20 mouse cellular contexts compared by ENCODE assay signal in the genomic region with DNA sequence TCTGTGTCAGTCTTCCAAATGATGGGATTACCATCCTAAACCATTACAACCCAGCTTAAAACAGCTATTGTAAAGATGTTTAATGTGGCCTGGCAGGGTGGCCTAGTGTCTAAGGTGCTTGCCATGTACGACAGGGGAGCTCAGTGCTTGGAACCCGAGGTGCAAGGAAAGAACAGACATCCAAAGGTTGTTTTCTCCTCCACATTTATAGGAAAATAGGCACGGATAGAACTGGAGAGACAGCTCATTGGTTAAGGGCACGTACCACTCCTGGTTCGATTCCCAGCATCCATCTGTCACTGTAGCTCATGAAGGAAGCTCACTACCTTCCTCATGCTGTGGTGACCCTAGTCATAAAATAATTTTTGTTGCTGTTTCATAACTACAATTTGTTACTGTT. TPM values are rescaled to one million over a fixed set of nuclear protein-coding genes. Genes with fewer than 3 reads are reported as not detected.
A peak's percentile ranks its signal among the peaks of the same experiment; 100 is the strongest.
DNase-seq lines count a peak whose midpoint lies in the region; TF ChIP-seq lines count a peak whose summit lies in the region.
"Had no signal": no experiment of that assay in that cellular context is flagged by ENCODE, and none has a peak within 500 bp of the region (broad histone marks: within the 10 kb centered on the region; RNA-seq: fewer than 3 reads in every experiment).

No protein-coding gene starts in this region.

- no peak overlapping the region for H3K27ac ChIP-seq in heart, embryonic 10.5 days
- peak overlapping the region; percentile 72 for H3K27ac ChIP-seq in layer of hippocampus, adult 2 months
- H3K27ac ChIP-seq in cortical plate, adult 2 months (ENCODE audit: insufficient read depth, low read length): peak overlapping the region; percentile 4; the same call in 1 of the 2 replicates

- TF ChIP-seq CTCF in layer of hippocampus, adult 2 months (conservative IDR thresholded peaks at IDR 0.05): no peak
- no peak for TF ChIP-seq CTCF in cortical plate, adult 2 months (IDR thresholded peaks at IDR 0.05; ENCODE audit: extremely low read depth, insufficient read depth, low read length)

- H3K36me3 ChIP-seq in heart, embryonic 10.5 days: peaks cover 2% of the 10 kb centered on the region; the same call in 1 of the 2 replicates

- DNase-seq in heart, adult 11 months: peak; percentile 66
- DNase-seq in heart, adult 9 months (ENCODE audit: low spot score in 2 of 2): no peak
- DNase-seq in heart, embryonic 10.5 days (ENCODE audit: low spot score): peak; percentile 51
- no peak for DNase-seq in heart, adult 8-10 months (ENCODE audit: low spot score)
- DNase-seq in layer of hippocampus, adult 2 months (ENCODE audit: low spot score in 2 of 2): no peak
- DNase-seq in layer of hippocampus, adult 18-20 months (ENCODE audit: low spot score in 2 of 2): no peak
- no peak for DNase-seq in left cerebral cortex, adult 9 months (ENCODE audit: low spot score in 2 of 2)
- DNase-seq: adrenal gland, adult 2 months; adrenal gland, adult 8-10 months; adrenal gland, postnatal 10 days; adrenal gland, postnatal 14 days; adrenal gland, postnatal 25 days; adrenal gland, postnatal 36 days; B cell, adult 2 months; cerebellum, adult 11 months; cerebellum, adult 11-12 months had no signal

- H3K4me3 ChIP-seq in heart, embryonic 10.5 days: no peak overlapping the region
- no peak overlapping the region for H3K4me3 ChIP-seq in layer of hippocampus, adult 2 months
- H3K4me3 ChIP-seq in cortical plate, adult 2 months (ENCODE audit: insufficient read depth, low read length): no peak overlapping the region

- no peaks in the 10 kb centered on the region for H3K9me3 ChIP-seq in heart, embryonic 10.5 days
- H3K9me3 ChIP-seq: G1E had no signal

- no peaks in the 10 kb centered on the region for H3K27me3 ChIP-seq in heart, embryonic 10.5 days (ENCODE audit: insufficient read depth, poor library complexity, severe bottlenecking)
- H3K27me3 ChIP-seq: CH12.LX, Patski had no signal

- peaks cover 32% of the 10 kb centered on the region for H3K4me1 ChIP-seq in heart, embryonic 10.5 days
- H3K4me1 ChIP-seq in cortical plate, adult 2 months (ENCODE audit: control insufficient read depth, insufficient read depth, low read length): peaks cover 6% of the 10 kb centered on the region

- 89% methylated on average over 5 of the region's 5 CpGs for WGBS in heart, embryonic 10.5 days

- TF ChIP-seq POLR2A in cortical plate, adult 2 months (IDR thresholded peaks at IDR 0.05; ENCODE audit: extremely low read depth, insufficient read depth, low read length): no peak

RNA-seq across cellular contexts. Expression of gene Add1, which starts 14.4 kb away (rescaled TPM):
- 177 and 187 TPM in 2 replicates for polyA plus RNA-seq in heart, embryonic 10.5 days (2016; fragmentation: Nextera tagmentation; extraction: Ambion mirVana)
- total RNA-seq in heart, adult 8-10 months (2022): 100 to 1,000 TPM; 124 to 154 (median 134) TPM
- 100 to 1,000 TPM; 444 to 448 TPM for total RNA-seq in layer of hippocampus, adult 2 months (2021)
- 100 to 1,000 TPM; 452 to 467 TPM for total RNA-seq in layer of hippocampus, adult 18-20 months (2021)
- polyA plus RNA-seq in cortical plate, adult 2 months (2012; rRNA removed): 375 and 376 TPM in 2 replicates

RNA-seq across cellular contexts. Expression of gene Mfsd10, which starts 49.1 kb away (rescaled TPM):
- polyA plus RNA-seq in heart, embryonic 10.5 days (2016; fragmentation: Nextera tagmentation; extraction: Ambion mirVana): 84.7 and 105 TPM in 2 replicates
- 10 to 100 TPM in 3 of 4 experiments, 1 to 10 TPM in 1; 8.9 to 15.3 (median 11.0) TPM for total RNA-seq in heart, adult 8-10 months (2022)
- 10 to 100 TPM; 38.3 to 48.1 TPM for total RNA-seq in layer of hippocampus, adult 2 months (2021)
- 10 to 100 TPM; 33.3 to 43.6 TPM for total RNA-seq in layer of hippocampus, adult 18-20 months (2021)
- polyA plus RNA-seq in cortical plate, adult 2 months (2012; rRNA removed): 103 and 106 TPM in 2 replicates

Comparison
In these comparisons a context has a peak if more than half of its experiments do, and no peak if none do; other contexts are left out.
1. DNase-seq: peak in heart, adult 11 months (single experiment) and heart, embryonic 10.5 days (single experiment); none in heart, adult 9 months (0 of 2), heart, adult 8-10 months (single experiment), layer of hippocampus, adult 2 months (0 of 2), layer of hippocampus, adult 18-20 months (0 of 2) and left cerebral cortex, adult 9 months (0 of 2).